Mouse (Mus musculus): ENCODE data around the gene Ankrd13a.
A peak's percentile ranks its signal among the peaks of the same experiment; 100 is the strongest.
"Not testable (repeated sequence)": the region's sequence is repeated elsewhere in the genome, so short reads cannot be mapped to it uniquely, and the experiment has no call there.

Ankrd13a gene

GRCm38 (mm10) chr5:114840481-114840880 is 66.0 kb downstream of the Ankrd13a start:
- DNase-seq: peak in 1 of 2 experiments; percentile 37

GRCm38 (mm10) chr5:114842155-114842554 is 67.7 kb downstream of the Ankrd13a start:
- DNase-seq: not testable (repeated sequence)

GRCm38 (mm10) chr5:114842674-114843073 is 68.2 kb downstream of the Ankrd13a start:
- DNase-seq: no peak

GRCm38 (mm10) chr5:114844371-114844770 is 69.9 kb downstream of the Ankrd13a start:
- DNase-seq: not testable (repeated sequence)

- no peak for DNase-seq
Measured at GRCm38 (mm10) chr5:114851565-114852236, 77.2 kb downstream of the Ankrd13a start.

GRCm38 (mm10) chr5:114853364-114853763 is 78.9 kb downstream of the Ankrd13a start, which contains the start of gene 4930519G04Rik:
4930519G04Rik (plus strand) TSS chr5:114853664.
- not testable (repeated sequence) for DNase-seq

Measured in kidney, postnatal 4 days (tissue).